Mouse (Mus musculus) limb, embryonic 11.5 days (tissue): Measurements from ENCODE around the gene Ucn2. TPM values are rescaled to one million over a fixed set of nuclear protein-coding genes. Genes with fewer than 3 reads are reported as not detected.

ENCODE experiments used
- ATAC-seq: fragments of 200-750 bp; cut with Nextera tagmentation; 2 replicates; pipeline ENCODE4 v1.8.0; 2017; ENCODE audit warnings: low read depth; ENCODE audit not compliant: insufficient number of reproducible peaks, low FRiP score, low TSS enrichment
- DNase-seq: peaks from one replicate; pipeline ENCODE4 v3.0.0-alpha.2; 2015; ENCODE audit warnings: low spot score
- H3K27ac ChIP-seq: fragments of 300-500 bp; sonication (generic); replicated peaks from 2 replicates; pipeline ENCODE4 v1.5.1; 2014; ENCODE audit warnings: low read depth, mild to moderate bottlenecking, low read length
- H3K27me3 ChIP-seq: fragments of 300-500 bp; sonication (generic); 2 replicates; pipeline ENCODE4 v1.6.1; 2014; ENCODE audit warnings: mild to moderate bottlenecking, low read length, mixed read lengths; ENCODE audit not compliant: control insufficient read depth, insufficient read depth
- H3K36me3 ChIP-seq: fragments of 300-500 bp; sonication (generic); 2 replicates; pipeline ENCODE4 v1.6.1; 2014; ENCODE audit warnings: mild to moderate bottlenecking, low read length, moderate library complexity, mixed read lengths; ENCODE audit not compliant: control insufficient read depth, insufficient read depth
- H3K4me1 ChIP-seq: fragments of 300-500 bp; sonication (generic); 2 replicates; pipeline ENCODE4 v1.6.1; 2014; ENCODE audit warnings: low read length, mixed read lengths; ENCODE audit not compliant: control insufficient read depth, insufficient read depth
- H3K4me2 ChIP-seq: fragments of 300-500 bp; sonication (generic); 2 replicates; pipeline ENCODE4 v1.6.1; 2014; ENCODE audit warnings: low read depth, mild to moderate bottlenecking, moderate library complexity; ENCODE audit not compliant: severe bottlenecking
- H3K4me3 ChIP-seq: fragments of 300-500 bp; sonication (generic); 2 replicates; pipeline ENCODE4 v1.5.1; 2014; ENCODE audit warnings: low read depth, low read length
- H3K9ac ChIP-seq: fragments of 300-500 bp; sonication (generic); 2 replicates; pipeline ENCODE4 v1.6.1; 2014; ENCODE audit warnings: mild to moderate bottlenecking, low read length
- H3K9me3 ChIP-seq: fragments of 300-500 bp; sonication (generic); 2 replicates; pipeline ENCODE4 v1.6.1; 2016; ENCODE audit warnings: low read length; ENCODE audit not compliant: control insufficient read depth
- WGBS: fragments of 180-500 bp; shearing (Covaris S2); extraction: QIAGEN DNeasy Blood & Tissue Kit; methylation state at CpG from one replicate; pipeline ENCODE4 v1.1.7; 2014; 5-methylcytosine and 5-hydroxymethylcytosine counted together
- polyA plus RNA-seq: library from polyadenylated mRNA; unstranded; fragments of >200 nt; fragmentation: Nextera tagmentation; extraction: Ambion mirVana; gene quantifications from 2 replicates; pipeline ENCODE4 v1.2.1, GENCODE M21; 2014

Gene Ucn2
- polyA plus RNA-seq = 0.21 TPM in 1 of 2 replicates, not detected in the other

- Histone ChIP-seq H3K9me3 (no peaks in the 10 kb centered on the region), H3K36me3 (no peaks in the 10 kb centered on the region), H3K27ac (no peak within 1 kb of the TSS), H3K4me2 (no peak within 1 kb of the TSS), H3K4me3 (no peak within 1 kb of the TSS), H3K9ac (no peak within 1 kb of the TSS), H3K27me3 (0 out of 2 replicates have a peak, but pooled peaks cover 3% of the 10 kb centered on the region), H3K4me1 (peaks cover 17% of the 10 kb centered on the region; the same call in 1 of the 2 replicates)
- DNase-seq (no peak), ATAC-seq (no peak)
- 82% methylated on average over 2 of the region's 4 CpGs for WGBS
These were observed at the start of gene Ucn2 for GRCm38 (mm10) chr9:108985710-108986109. Gene Ucn2 (plus strand): TSS chr9:108986010.

GRCm38 (mm10) chr9:108936418-108937364, 49.1 kb upstream of the Ucn2 start, which contains the start of gene Uqcrc1:
Gene Uqcrc1 (plus strand): TSS chr9:108936633.
- peak within 1 kb of the TSS; percentile 89 for H3K9ac ChIP-seq
- H3K27ac ChIP-seq = no peak within 1 kb of the TSS
- DNase-seq = peak; percentile 98
- no peaks in the 10 kb centered on the region for H3K27me3 ChIP-seq
- H3K36me3 ChIP-seq = peaks cover 16% of the 10 kb centered on the region
- ATAC-seq = peak; percentile 85
- peak within 1 kb of the TSS; percentile 77 for H3K4me2 ChIP-seq
- no peaks in the 10 kb centered on the region for H3K4me1 ChIP-seq
- no peaks in the 10 kb centered on the region for H3K9me3 ChIP-seq
- WGBS = under 1% methylated on average over 57 of the region's 58 CpGs
- peak within 1 kb of the TSS; percentile 98 for H3K4me3 ChIP-seq

- Histone ChIP-seq H3K27ac (no peak overlapping the region), H3K36me3 (peaks cover 35% of the 10 kb centered on the region), H3K27me3 (no peaks in the 10 kb centered on the region), H3K9ac (no peak overlapping the region), H3K4me2 (no peak overlapping the region), H3K9me3 (no peaks in the 10 kb centered on the region), H3K4me1 (peaks cover 20% of the 10 kb centered on the region), H3K4me3 (no peak overlapping the region)
- DNase-seq (no peak), ATAC-seq (no peak)
- WGBS = 87% methylated on average over 9 of the region's 9 CpGs
These were observed 40.7 kb upstream of the Ucn2 start for GRCm38 (mm10) chr9:108945111-108945510.

GRCm38 (mm10) chr9:108945608-108946007, 40.2 kb upstream of the Ucn2 start:
- Histone ChIP-seq H3K27ac (no peak overlapping the region), H3K4me2 (no peak overlapping the region), H3K36me3 (peaks cover 35% of the 10 kb centered on the region), H3K9me3 (no peaks in the 10 kb centered on the region), H3K27me3 (no peaks in the 10 kb centered on the region), H3K4me1 (peaks cover 23% of the 10 kb centered on the region), H3K4me3 (no peak overlapping the region), H3K9ac (no peak overlapping the region)
- no peak for DNase-seq
- ATAC-seq = no peak
- 92% methylated on average over 5 of the region's 5 CpGs for WGBS

- DNase-seq = peak; percentile 78
- Histone ChIP-seq H3K4me2 (peak overlapping the region; percentile 11; the same call in 1 of the 2 replicates), H3K36me3 (peaks cover 25% of the 10 kb centered on the region), H3K9me3 (no peaks in the 10 kb centered on the region), H3K4me1 (peaks cover 26% of the 10 kb centered on the region), H3K27me3 (peaks cover 12% of the 10 kb centered on the region), H3K4me3 (no peak overlapping the region), H3K9ac (no peak overlapping the region), H3K27ac (peak overlapping the region; percentile 79)
- 31% methylated on average over 13 of the region's 13 CpGs for WGBS
- peak; percentile 66 for ATAC-seq
These were observed 36.4 kb upstream of the Ucn2 start for GRCm38 (mm10) chr9:108949231-108949966.

GRCm38 (mm10) chr9:108949967-108950728, 35.7 kb upstream of the Ucn2 start:
- DNase-seq = no peak
- no peak overlapping the region for H3K9ac ChIP-seq
- H3K9me3 ChIP-seq = no peaks in the 10 kb centered on the region
- no peak overlapping the region for H3K4me2 ChIP-seq
- peaks cover 21% of the 10 kb centered on the region for H3K36me3 ChIP-seq
- H3K27ac ChIP-seq = peak overlapping the region; percentile 79
- H3K4me3 ChIP-seq = no peak overlapping the region
- peaks cover 26% of the 10 kb centered on the region for H3K4me1 ChIP-seq
- ATAC-seq = no peak
- 73% methylated on average over 9 of the region's 9 CpGs for WGBS
- peaks cover 14% of the 10 kb centered on the region for H3K27me3 ChIP-seq

- no peak within 1 kb of the TSS for H3K4me3 ChIP-seq
- peaks cover 6% of the 10 kb centered on the region; the same call in 1 of the 2 replicates for H3K36me3 ChIP-seq
- 11% methylated on average over 15 of the region's 15 CpGs for WGBS
- H3K27ac ChIP-seq = no peak within 1 kb of the TSS
- H3K27me3 ChIP-seq = peaks cover 14% of the 10 kb centered on the region
- H3K4me2 ChIP-seq = peak within 1 kb of the TSS; percentile 40
- DNase-seq (peak; percentile 32), ATAC-seq (no peak)
- H3K9ac ChIP-seq = peak within 1 kb of the TSS; percentile 47; the same call in 1 of the 2 replicates
- no peaks in the 10 kb centered on the region for H3K9me3 ChIP-seq
- H3K4me1 ChIP-seq = peaks cover 23% of the 10 kb centered on the region
These were observed 32.7 kb upstream of the Ucn2 start, which contains the start of gene Col7a1 for GRCm38 (mm10) chr9:108953081-108953636. Gene Col7a1 (plus strand): TSS chr9:108953586.
